Mouse (Mus musculus): ENCODE results near the gene Trmt44.

DNA sequence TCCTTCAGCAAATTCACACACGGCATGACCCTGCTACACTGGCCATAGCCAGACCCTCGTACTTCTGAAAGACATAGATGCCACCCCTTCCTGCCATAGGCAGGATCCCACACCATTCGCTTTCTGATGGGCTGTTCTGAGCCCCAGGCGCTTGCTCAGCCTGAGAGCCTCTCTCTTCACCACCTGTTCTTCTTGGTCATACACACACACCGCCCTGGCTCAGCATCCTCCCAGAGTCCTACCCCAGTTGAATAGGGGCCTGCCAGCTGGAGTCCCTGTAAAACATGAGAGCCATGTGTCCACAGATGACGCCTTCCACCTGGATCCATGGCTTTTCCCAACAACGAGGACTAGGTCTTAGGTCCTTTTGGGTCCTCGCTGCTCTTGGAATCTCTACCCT is 37.9 kb upstream of the Trmt44 start:
- TF ChIP-seq BHLHE40 (IDR thresholded peaks at IDR 0.05; ENCODE audit: low read depth, low read length) (no peak), CTCF (conservative IDR thresholded peaks at IDR 0.05 in 1 of 2, IDR thresholded peaks at IDR 0.05 in 1 of 2; ENCODE audit: low read depth in 2 of 2, low read length in 2 of 2) (no peak), NRF1 (IDR thresholded peaks at IDR 0.05; ENCODE audit: low read depth, low read length) (no peak), POLR2A (IDR thresholded peaks at IDR 0.05; ENCODE audit: low read depth, low read length) (no peak), ELF1 (IDR thresholded peaks at IDR 0.05; ENCODE audit: low read depth, low read length) (no peak), KAT2A (IDR thresholded peaks at IDR 0.05; ENCODE audit: insufficient replicate concordance, low read length) (no peak)
